Mouse (Mus musculus) right cerebral cortex, postnatal 36 days (tissue): ENCODE data around the gene Lrp2.

Experiments used
- DNase-seq, 2 experiments: peaks; one replicate each; pipeline ENCODE4 v3.0.0; 2022; ENCODE audit warnings: low spot score in 2 of 2, mixed read lengths in 1 of 2

The Lrp2 gene

GRCm38 (mm10) chr2:69585886-69586398, at the start of gene Lrp2:
Gene Lrp2 (minus strand): TSS chr2:69586065.
- peak in 1 of 2 experiments; percentile 2 for DNase-seq

GRCm38 (mm10) chr2:69635064-69635701, 49.3 kb upstream of the Lrp2 start:
- no peak for DNase-seq

GRCm38 (mm10) chr2:69631449-69631848, 45.6 kb upstream of the Lrp2 start:
- no peak for DNase-seq

- DNase-seq, result no peak
These were observed 44.9 kb upstream of the Lrp2 start for GRCm38 (mm10) chr2:69630792-69631191.

GRCm38 (mm10) chr2:69629914-69630313, 44.0 kb upstream of the Lrp2 start:
- DNase-seq, result no peak

DNA sequence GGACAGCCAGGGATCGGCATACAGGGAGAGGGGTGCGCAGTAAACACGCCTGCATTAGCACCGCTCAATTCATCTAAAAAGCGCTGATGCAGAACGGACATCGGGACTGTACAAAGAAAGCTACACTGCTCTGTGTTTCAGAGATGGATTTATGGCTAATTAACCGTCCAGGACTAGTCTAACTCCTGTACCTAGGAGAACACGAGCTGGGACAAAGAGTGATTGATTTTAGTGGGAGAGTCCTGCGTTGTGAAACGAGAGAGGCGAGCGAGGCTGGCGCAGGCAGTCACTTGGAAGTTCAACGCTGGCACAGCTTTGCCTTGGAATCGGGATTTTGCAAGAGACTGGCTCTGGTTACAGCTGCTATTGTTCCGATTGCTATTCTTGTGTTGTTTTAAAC, 43.4 kb upstream of the Lrp2 start:
- no peak for DNase-seq

DNA sequence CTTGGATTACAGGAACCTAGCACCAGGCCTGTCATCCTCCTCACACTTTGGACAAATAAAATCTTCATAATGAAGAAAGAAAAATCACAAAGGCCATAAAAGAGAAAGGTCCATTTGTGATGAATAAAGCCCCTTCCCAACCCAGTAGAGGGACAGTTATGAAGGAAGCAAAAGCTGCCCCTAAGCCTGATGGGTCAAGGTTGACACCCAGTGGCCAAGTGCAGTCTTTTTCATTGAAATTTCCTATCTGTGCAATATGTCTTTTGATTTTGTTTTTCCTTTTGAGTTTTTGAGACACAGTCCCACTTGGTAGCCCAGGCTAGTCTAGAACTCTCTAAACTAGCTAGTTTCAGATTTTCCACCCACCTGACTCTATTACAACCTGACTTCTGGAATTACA, 33.4 kb upstream of the Lrp2 start:
- DNase-seq, result no peak

- no peak for DNase-seq
These were observed 32.5 kb upstream of the Lrp2 start for GRCm38 (mm10) chr2:69618336-69618735.

GRCm38 (mm10) chr2:69613237-69613636, 27.4 kb upstream of the Lrp2 start:
- no peak for DNase-seq

- DNase-seq, result no peak
These were observed 26.9 kb upstream of the Lrp2 start for GRCm38 (mm10) chr2:69612716-69613115.

DNA sequence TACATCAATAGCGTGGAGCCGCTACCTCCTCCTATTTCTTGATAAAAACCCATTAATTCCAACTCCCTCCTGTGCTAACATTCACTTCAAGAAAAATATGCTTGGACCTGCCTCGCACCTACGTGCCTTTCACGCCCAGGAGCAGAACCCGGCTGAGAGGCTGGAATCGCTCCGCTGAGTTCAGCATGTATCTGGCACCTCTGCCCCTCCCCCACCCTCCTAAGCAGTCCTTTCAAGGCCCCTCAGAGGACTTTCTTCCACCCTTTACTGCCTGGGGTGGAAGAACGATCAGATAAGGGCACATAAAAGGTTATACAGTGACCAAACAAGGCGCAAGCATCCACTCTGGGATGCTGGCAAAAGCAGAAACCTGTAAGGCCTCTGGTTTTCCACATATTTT, 26.4 kb upstream of the Lrp2 start:
- no peak for DNase-seq

GRCm38 (mm10) chr2:69606621-69607020, 20.8 kb upstream of the Lrp2 start:
- no peak for DNase-seq

DNA sequence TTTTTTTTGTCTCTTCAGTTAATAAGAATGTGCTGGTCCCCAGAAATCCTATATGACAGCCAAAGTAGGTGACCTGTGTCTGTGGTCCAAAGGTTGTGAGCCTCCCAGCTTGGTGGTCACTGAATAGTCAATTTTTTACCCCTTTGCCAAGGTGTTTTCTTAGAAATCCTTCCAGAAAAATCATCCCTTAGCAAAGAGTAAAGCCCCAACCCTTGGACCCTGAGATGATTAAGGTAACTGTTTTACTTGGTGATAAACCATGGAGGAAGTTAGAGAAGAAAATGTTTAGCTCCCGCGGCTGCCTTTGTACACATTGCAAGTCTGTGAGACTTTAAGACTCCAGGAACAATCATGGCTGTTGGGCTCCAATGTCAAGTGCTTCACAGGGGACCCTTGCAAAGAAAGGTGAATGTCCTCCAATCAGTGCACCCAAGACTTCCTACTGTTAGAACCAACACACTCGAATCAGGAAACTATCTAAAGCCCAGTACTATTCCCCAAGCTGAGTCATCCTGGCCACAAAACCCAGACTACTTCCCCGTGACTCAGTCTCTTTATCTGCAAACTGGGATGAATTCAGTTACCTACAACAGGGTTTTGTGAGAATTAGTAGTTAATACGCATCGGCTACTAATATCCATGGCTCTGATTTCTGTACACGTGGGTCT, 18.0 kb upstream of the Lrp2 start:
- no peak for DNase-seq

DNA sequence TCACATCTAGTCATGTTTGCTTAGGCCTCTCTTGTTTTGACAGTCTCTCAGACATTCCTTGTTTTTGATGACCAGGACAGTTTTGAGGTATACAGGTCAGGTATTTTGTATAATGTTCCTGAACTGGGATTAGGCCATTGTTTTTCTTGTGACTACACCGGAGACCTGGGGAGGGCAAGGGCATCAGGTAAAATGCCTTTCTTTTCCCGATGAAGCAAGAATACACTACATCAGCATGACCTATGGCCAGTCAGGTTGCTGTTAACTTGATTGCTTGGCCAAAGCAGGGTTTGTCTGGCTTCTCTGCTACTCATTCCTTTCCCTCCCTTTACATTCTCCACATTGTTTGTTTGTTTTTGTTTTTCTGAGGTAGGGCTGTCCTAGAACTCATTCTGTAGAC, 7.3 kb upstream of the Lrp2 start:
- DNase-seq, result no peak

DNA sequence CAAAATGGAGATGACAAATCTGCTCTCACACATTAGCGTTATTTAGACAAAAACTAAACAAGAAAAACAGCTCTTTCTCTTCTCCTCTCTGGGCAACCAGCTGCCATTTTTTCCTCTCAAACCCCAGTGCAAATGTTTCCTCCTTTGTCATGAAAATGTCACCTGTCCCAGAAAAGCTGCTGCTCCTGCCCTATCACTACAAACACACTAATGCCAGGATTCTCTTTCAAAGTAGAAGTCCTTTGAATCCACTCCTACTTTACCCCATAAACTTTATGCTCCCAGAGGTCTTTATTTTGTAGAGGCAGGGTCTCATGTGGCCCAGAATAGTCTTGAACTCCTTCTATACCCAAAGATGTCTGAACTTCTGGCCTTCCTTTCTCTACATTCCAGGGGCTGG, 6.7 kb upstream of the Lrp2 start:
- DNase-seq, result no peak

GRCm38 (mm10) chr2:69591966-69592505, 6.2 kb upstream of the Lrp2 start:
- no peak for DNase-seq

DNA sequence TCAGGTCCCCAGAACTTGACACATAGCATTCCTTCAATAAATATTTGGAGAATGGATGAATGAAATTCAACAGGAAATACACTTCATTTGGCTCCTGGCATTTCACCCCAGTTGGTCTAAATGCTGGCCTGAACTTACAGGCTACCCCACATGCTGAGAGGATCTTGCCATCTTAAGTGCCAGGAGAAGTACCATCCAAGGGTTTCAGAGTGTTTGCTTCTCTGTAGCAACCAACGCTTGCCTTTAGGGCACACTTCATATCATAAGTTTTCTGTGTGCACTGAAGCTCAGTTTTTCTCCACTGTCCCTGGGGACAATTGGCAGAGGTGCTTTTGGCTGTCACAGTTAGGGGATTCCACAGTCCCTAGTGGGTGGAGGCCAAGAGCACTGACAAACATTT, 4.7 kb upstream of the Lrp2 start:
- DNase-seq, result no peak

DNA sequence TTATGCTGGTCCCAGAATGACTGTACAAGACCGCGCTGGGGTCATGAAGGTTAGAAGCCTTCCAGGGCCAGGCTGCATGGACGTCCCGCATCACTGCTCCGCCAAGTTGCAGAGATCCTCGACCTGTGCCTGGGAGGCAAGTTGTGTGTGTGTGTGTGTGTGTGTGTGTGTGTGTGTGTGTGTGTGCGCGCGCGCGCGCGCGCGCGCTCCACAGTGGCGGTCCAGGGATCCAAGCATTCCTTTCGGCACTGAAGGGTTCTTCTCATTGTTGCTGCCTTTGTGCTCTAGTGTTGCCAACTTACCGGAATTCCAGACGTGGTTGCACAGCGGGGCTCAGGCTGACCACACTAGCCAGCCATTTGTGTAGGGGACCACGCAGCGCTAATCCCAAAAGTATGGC, 2.0 kb upstream of the Lrp2 start:
- DNase-seq, result peak in 1 of 2 experiments; percentile 1

DNA sequence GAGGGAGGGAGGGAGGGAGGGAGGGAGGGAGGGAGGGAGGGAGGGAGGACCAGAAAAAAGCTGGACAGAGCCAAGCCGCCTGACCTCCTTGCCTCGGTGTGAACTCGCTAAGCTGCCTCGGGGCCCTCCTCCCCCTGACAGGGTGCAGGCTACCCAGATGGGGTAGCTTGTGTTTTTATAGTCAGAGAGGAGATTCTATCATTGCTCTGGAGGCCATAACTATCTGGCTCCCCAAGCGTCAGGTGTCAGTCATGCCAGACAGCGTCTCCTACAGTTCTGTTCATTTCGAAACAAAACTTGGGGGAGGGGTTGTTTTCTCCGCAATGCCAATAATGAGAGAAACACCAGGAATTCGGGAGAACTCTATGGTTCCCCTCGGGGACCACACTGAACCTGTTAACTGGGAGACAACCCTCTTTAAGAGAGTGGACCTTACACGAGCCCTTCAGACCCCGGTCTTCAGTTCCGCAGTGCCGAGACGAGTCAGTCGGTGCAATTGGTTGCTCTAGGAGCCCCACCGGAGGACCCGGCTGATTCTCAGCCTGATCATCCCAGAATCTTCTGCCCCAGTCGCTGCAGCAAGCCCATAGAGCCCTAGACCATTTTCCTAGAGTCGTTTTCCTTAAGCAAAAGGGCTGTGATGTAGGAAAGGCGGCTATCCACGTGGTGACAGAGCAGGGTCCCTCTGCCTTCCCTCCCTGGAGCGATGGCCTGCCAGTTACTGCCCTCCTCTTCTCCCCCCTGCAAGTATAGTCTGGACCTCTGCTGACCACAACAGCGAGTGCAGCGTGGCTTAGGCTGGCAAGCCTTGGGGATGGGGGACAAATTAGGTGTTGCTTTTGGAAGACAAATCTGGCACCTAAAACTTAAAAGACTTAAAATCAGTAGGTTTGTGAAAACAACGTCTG, 1.2 kb upstream of the Lrp2 start:
- no peak for DNase-seq

GRCm38 (mm10) chr2:69585191-69585885, 527 bp downstream of the Lrp2 start:
- no peak for DNase-seq

DNA sequence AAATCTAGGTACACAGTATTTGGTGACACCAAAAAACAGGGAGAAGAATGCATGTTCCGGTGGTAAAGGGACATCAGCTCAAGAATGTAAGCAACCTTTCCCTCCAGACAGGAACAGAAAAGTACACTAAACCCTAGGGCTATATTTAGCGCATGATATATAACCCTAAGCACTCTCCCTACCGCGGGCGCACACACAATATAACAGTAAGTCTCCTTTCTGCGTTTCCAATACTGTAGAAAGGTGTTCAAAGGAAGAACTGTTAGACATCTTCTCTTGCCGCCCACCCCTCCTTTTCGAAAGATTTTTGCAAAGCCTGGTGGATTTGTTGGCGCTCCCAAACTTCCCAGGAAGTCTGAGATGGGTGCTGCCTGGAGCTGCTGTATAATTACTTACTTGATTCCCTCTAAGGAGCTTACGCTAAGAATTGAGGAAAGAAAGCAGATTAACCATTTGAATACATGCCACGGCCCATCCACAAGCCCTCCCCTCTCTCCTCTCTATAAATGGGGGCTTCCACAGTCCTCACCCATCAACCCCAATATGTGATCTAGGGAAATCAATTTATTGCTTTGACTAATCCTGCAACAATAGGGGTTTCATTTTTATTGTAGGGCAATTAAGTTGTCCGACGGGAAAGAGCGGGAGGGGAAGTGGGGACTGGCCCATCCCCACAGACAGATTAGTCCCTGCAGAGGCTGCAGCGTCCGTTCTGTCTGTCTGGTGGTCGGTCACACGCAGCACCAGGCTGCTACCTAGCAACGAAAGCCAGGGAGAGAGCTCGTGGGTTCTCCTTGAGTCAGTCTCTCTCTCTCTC, 1.5 kb downstream of the Lrp2 start:
- no peak for DNase-seq
